Mouse (Mus musculus) monocyte, adult 59 days (primary cell): ENCODE measurements around the gene Eif2ak4. TPM values are rescaled to one million over a fixed set of nuclear protein-coding genes. Genes with fewer than 3 reads are reported as not detected.

ENCODE experiments used
- total RNA-seq, 2 experiments: library from RNA; stranded (reverse); gene quantifications; one replicate each; pipeline ENCODE4 v1.2.4; 2023

Eif2ak4 gene
- total RNA-seq, result 10 to 100 TPM; 28.3 to 30.5 TPM

GRCm38 (mm10) chr2:118388341-118389335 is at the start of gene Eif2ak4:
Gene Eif2ak4 (plus strand): TSS chr2:118388618.

DNA sequence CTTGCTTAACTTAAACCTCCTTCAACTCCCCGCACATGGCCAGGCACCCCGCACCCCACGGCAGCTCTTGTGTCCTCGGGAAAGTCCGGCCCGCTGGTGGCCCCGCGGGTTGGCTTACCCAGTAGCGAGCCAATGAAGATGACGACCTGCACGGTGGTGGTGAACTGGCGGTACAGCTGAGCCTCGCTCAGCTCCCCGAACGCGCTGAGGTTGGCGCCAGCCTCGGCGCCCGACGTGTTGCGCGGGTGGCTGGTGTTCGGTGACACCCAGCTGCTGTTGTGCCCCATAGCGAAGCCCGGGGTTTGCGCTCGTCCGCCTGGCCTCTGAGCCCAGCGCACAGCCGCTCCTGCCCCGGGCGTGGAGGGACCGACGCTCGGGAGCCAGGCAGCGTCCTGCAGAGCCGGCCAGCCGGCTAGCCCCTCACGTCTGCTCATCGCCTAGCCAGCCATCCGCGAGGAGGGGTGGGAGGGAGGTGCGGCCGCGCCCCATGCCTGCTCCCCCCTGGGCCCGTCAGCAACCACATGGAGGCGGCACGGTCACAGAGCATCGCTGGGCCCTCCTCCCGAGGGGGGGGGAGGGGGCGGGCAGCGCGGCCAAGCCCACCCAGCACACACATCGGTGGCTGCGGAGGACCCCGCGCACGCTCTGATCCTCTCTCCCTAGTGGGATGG is 15.4 kb upstream of the Eif2ak4 start, which contains the start of gene Gpr176:
Gpr176 (minus strand) TSS at position 519 of the 671 bp plus-strand sequence.

GRCm38 (mm10) chr2:118479550-118479909 is 91.1 kb downstream of the Eif2ak4 start, which contains the start of gene Srp14:
Gene Srp14 (minus strand): TSS chr2:118479711.

Other genes starting within 250 kb of the Eif2ak4 start
- gene Fsip1, start 131.7 kb upstream of the Eif2ak4 start, total RNA-seq, result not detected
- not detected for gene Gpr176, start 15.2 kb upstream of the Eif2ak4 start, total RNA-seq
- 100 to 1,000 TPM in 1 of 2 experiments, 10 to 100 TPM in 1; 96.6 to 101 TPM for gene Srp14, start 91.1 kb downstream of the Eif2ak4 start, total RNA-seq
- 10 to 100 TPM; 52.0 to 57.8 TPM for gene Bmf, start 161.1 kb downstream of the Eif2ak4 start, total RNA-seq
- gene Bub1b, start 209.6 kb downstream of the Eif2ak4 start, total RNA-seq, result 1 to 10 TPM; 7.3 to 8.0 TPM